Mouse (Mus musculus) ovary, postnatal 10 days (tissue): ENCODE measurements around the gene Zfp938.

Source experiments
- DNase-seq: peaks from one replicate; pipeline ENCODE4 v3.0.0; 2022; ENCODE audit warnings: low spot score

The Zfp938 gene

DNA sequence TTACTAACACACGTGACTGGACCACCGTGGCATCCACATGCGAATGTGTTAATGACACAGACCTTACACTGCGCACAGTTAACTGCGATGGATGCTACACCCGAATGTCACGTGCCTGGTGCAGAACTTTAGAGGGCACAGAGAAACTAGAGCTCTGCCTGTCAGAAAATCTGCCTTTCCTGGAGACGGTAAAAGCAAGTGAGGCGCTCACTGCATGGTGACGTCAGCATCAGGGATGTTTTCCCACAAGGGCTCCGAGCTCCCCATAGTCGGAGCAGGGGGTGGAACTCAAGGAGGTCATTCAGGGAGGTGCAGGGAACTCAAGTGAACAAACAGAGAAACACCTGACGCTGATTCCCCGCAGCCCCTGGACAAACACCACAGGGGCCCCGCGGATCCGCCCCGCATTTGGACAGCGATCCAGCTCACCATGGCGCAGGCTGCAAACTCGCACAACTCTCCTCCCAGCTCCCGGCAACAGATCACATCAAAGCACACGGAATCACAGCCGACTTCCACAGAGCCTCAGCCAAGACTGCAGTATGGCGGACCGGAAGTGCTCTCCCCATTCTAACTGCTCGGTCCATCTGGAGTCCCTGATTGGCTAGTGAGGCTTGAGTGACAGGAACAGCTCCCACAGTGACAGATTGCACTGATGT is at the start of gene Zfp938:
Zfp938 (minus strand) TSS at position 539 of the 659 bp plus-strand sequence.
- DNase-seq = peak; percentile 45

DNA sequence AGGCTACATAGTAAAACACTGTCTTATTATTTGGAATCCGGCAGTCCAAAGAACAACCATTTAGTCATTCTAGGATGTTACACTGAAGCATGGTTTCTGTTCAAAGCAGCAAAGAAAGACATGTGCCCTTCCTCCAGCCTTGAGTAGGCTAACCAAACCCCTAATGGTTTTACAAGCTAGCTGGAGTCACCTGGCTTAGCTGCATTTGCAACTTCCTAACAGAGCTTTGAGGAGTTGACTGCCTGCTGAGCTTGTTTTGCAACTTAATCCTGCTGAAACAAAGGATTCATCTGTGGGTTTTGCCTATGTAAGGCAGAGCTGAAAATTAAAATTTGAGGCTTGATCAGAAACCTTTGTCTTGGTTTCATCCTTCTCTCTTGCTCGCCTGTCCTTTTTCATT is 16.3 kb upstream of the Zfp938 start:
- DNase-seq = no peak

DNA sequence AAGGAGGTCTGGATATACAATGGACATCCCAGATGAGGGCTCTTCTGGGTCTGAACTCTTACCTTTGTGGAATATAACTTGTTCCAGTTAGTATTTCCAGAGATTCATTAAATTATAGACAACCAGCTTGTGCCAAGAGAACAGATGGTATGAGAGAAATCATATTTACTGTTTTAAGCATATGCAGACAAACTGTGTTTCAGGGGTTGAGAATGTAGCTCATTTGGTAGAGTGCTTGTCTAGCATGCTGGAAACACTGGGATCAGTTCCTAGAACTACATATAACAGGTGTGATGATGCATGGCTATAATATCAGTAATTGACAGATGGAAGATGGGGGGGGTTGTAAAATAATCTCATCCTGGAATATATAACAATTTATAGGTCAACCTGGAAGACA is 3.9 kb upstream of the Zfp938 start:
- DNase-seq = no peak

DNA sequence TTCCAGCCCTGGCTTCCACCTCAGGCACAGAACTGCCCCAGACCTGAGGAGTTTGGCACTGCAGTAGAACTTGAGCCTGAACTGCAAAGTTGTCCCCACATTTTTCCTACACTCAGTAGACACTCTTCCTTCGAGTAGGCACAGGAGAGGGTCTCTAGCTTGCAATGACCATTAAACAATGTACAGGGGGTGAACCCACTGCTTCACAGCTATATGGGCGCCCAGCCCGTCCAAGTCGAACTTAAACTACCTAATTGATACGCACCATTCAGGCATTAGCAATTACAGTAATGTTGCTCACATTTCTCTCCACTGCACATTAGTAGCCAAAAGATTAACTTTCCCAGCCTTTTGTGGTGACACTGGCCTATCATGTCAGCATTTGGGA is 315 bp upstream of the Zfp938 start:
- DNase-seq = no peak

DNA sequence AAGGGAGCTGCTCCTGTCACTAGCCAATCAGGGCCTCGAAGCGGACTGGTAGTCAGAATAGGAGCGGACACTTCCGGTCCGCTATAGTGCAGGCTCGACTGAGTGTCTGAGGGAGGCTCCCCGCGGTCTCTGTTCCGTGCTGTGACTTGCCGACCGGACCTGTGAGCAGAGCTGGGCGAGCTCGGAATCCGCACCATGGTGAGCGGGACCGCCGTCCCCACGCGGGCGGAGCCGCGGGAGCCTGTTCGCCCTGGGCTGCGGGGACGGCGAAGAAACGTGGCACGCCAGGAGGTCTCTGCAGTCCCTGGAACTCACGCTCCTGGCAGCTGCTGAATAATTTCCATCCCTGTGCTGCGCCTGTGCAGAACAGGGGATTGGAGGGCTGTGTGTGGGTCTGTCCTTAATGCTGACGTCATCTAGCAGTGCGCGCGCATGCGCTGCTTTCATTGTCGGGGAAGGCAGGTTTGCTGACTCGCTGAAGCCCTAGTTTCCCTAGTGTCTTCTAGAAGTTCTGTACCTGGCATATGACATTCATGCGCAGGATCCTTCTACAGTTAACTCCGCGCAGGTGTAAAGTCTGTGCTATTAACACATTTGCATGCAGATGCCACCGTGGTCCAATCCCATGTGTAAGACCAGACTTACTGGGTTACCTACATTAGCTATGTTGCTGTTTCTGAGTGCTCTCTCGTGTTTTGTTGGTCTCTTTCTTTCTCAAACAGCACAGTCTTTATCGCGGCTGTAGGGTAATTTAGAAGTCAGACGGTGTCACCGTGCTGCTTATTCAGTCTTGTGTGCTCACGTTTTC is 62.6 kb downstream of the Zfp938 start:
- DNase-seq = peak; percentile 34
